Mouse (Mus musculus) bone marrow, adult 2 months (tissue): ENCODE measurements around the gene Epyc. TPM values are rescaled to one million over a fixed set of nuclear protein-coding genes. Genes with fewer than 3 reads are reported as not detected.

Experiments
- H3K27ac ChIP-seq: fragments of 200-500 bp; 2 replicates; pipeline ENCODE4 v1.5.1; 2012; ENCODE audit warnings: low read depth, mild to moderate bottlenecking, control low read depth, inconsistent platforms, low read length; ENCODE audit not compliant: control insufficient read depth, poor library complexity, insufficient read depth
- H3K4me1 ChIP-seq: fragments of 200-500 bp; 2 replicates; pipeline ENCODE4 v1.6.1; 2011; ENCODE audit warnings: low read length; ENCODE audit not compliant: control insufficient read depth, insufficient read depth
- H3K4me3 ChIP-seq: fragments of 200-500 bp; replicated peaks from 2 replicates; pipeline ENCODE3; 2011; ENCODE audit warnings: mild to moderate bottlenecking, low read depth, low read length, control low read depth; ENCODE audit not compliant: control insufficient read depth
- CTCF ChIP-seq: fragments of 200-500 bp; IDR thresholded peaks from 2 replicates; pipeline ENCODE4 v1.5.1; 2011; ENCODE audit warnings: low read length, control low read depth; ENCODE audit not compliant: control insufficient read depth, insufficient read depth
- POLR2A ChIP-seq: fragments of 200-500 bp; IDR thresholded peaks from 2 replicates; pipeline ENCODE4 v1.6.1; 2011; ENCODE audit warnings: low read depth, mild to moderate bottlenecking, control low read depth, low read length, borderline replicate concordance; ENCODE audit not compliant: control insufficient read depth
- WGBS: fragments of 180-500 bp; shearing (Covaris S2); methylation state at CpG from one replicate; pipeline ENCODE4 v1.1.7; 2018; 5-methylcytosine and 5-hydroxymethylcytosine counted together
- polyA plus RNA-seq: library from polyadenylated mRNA; stranded (reverse); fragments of >200 nt; gene quantifications from 2 replicates; pipeline ENCODE4 v1.2.4, GENCODE M21; 2011; ENCODE audit warnings: low replicate concordance; ENCODE audit not compliant: missing spikeins, insufficient read depth, insufficient read length

Epyc gene
- polyA plus RNA-seq, 1 experiment: not detected

DNA sequence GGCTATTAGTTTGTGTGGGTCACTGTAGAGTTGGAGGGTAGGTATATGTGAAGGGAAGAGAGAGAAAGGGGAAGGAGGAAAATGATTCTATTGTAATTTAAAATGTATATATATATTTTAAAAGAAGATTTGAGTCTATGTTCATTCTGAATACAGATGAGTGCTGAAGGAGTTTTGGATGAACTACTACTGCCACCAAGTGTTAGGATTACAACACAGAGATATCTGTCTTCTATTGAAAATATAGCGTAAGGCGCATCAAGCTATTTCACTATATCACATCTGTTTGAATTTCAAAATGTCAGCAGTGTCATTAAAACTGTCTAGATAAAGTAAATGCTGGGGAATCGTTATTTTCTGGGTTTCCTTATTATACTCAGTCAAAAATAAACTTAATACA is 45.6 kb downstream of the Epyc start:
- TF ChIP-seq CTCF (no peak), POLR2A (no peak)
- Histone ChIP-seq H3K4me1 (no peaks in the 10 kb centered on the region), H3K27ac (no peak overlapping the region), H3K4me3 (no peak overlapping the region)
- WGBS: 75% methylated on average over 3 of the region's 3 CpGs

DNA sequence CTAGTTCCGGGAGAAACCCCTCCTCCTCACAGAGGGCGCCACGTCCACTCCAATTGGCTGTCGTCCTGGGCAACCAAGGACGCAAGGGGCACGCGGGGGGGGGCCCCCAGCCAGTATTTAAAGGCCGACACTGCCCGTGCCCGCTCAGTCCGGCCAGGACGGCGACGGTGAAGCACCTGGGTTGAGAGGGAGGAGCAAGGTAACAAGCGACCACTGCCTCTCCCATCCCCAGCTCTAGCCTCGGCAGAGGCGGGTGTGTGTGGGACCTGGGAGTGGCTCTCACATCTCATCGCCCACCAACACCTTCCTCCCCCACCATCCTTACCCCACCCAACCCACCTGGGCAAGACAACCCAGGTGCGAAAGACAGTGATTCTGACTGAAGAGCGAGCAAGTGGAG is 49.0 kb downstream of the Epyc start, which contains the start of gene Ccer1:
Gene Ccer1 (plus strand): TSS at position 147 of the 400 bp plus-strand sequence.
- H3K27ac ChIP-seq: no peak within 1 kb of the TSS
- WGBS: 76% methylated on average over 20 of the region's 20 CpGs
- no peak for TF ChIP-seq POLR2A
- TF ChIP-seq CTCF: no peak
- no peaks in the 10 kb centered on the region for H3K4me1 ChIP-seq
- H3K4me3 ChIP-seq: no peak within 1 kb of the TSS

DNA sequence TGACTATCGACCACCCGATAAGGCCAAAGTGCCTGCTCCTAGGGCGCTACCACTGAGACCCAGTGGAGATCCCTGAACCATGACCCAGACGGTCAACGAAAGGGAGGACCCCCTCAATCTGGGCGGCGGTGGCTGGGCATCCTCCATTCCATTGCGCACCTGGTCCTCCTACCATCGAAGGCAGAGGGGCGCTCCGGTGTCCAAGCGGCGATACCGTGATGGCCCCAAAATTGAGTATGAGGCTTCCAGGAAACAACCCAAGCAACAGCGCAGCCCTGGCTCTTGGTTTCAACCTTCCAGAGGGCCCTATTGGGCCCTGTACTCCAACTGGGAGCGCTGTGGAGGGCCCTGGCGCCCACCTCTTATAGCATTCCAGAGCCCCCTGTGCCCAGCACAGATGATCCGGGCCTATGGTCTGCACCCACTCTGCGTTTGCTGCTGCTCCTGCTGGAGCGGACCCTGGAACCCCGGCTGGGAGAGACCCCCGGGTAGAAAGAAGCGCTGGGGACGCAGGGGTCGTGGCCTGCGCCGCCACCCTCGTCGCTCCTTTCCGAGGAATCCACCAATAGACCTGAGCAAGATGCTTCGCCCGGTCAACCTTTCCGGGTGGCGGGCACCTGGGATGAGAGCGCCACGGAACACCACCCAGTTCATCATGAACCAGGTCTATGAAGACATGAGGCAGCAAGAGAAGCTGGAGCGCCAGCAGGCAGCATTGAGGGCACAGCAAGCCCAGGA is 49.7 kb downstream of the Epyc start:
- 87% methylated on average over 37 of the region's 37 CpGs for WGBS
- Histone ChIP-seq H3K27ac (no peak overlapping the region), H3K4me3 (no peak overlapping the region), H3K4me1 (no peaks in the 10 kb centered on the region)
- TF ChIP-seq CTCF (no peak), POLR2A (no peak)

DNA sequence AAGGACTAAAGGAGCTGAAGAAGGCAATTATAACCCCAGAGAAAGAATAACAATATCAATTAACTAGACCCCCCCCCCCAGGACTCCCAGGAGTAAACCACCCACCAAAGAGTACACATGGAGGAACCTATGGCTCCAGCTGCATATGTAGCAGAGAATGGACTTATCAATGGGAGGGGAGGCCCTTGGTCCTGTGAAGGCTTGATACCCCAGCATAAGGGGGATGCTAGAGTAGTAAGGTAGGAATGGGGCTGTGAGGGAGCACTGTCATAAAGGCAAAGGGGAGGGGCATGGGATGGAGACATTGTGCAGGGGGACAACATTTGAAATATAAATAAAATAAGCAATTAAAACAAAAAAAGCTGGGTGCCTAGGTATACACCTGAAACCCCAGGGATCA is 58.5 kb downstream of the Epyc start:
- Histone ChIP-seq H3K4me3 (no peak overlapping the region), H3K27ac (no peak overlapping the region), H3K4me1 (no peaks in the 10 kb centered on the region)
- TF ChIP-seq CTCF (no peak), POLR2A (no peak)

DNA sequence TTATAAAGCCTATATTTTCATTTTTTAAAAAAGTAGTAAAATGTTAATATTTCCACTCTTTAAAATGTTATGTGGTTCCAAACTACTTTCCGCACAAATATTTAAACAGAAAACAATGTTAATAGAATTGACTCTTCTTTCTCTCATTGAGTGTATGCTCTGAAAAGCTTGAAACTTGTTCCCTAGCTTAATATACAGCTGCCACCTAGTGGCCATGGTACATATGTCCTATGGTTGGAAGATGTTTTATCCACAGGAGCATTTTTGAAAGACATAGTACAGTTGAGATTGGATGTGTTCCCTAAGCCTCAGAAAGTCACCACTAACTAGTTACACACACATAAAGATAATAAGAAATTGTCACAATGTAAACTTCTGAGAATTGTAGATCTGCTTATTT is 60.7 kb downstream of the Epyc start:
- WGBS: 38% methylated on average over 1 of the region's 1 CpGs
- Histone ChIP-seq H3K4me1 (no peaks in the 10 kb centered on the region), H3K27ac (no peak overlapping the region), H3K4me3 (no peak overlapping the region)
- TF ChIP-seq CTCF: no peak
- TF ChIP-seq POLR2A: no peak

DNA sequence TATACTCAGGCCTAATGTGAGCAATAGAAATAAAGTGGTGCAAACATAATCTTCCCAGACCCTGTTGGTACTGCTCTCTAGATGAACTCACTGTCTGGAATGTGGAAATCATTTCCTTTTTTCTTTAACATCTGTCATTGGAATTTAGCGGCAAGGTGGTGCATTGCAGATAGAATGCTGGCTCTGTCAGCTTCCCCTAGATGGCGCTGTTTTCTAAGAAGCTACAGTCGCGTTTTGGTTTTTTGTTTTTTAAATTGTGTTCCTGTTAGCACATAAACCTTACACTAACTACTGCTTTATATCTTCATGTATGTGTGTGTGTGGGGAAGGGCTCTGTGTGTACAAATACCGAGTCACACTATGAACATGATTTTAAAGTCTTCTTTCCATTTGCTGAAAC is 68.8 kb downstream of the Epyc start:
- no peaks in the 10 kb centered on the region for H3K4me1 ChIP-seq
- H3K27ac ChIP-seq: no peak overlapping the region
- TF ChIP-seq POLR2A: no peak
- TF ChIP-seq CTCF: peak; percentile 41; the same call in 1 of the 2 replicates
- WGBS: 1% methylated on average over 5 of the region's 5 CpGs
- no peak overlapping the region for H3K4me3 ChIP-seq

DNA sequence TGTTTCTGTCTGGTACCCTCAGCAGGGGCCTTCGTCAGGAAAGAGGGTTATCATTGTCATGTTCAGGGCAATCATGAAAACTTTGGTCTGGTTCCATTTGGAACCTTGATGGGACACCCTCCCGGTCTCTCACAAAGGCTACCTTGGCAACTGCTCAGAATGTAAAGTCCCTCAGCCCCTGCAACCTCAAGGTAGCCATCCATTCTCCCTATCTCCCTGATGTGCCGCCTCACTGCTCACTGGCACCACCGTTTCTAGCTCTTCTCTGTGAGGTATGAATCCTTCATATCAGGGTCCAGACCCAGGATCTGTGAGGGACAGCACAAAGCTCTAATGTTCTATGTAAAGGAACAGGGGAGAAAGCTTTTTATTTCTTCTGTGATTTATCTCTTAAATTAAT is 70.7 kb downstream of the Epyc start:
- 65% methylated on average over 4 of the region's 4 CpGs for WGBS
- Histone ChIP-seq H3K4me3 (no peak overlapping the region), H3K27ac (no peak overlapping the region), H3K4me1 (no peaks in the 10 kb centered on the region)
- no peak for TF ChIP-seq POLR2A
- TF ChIP-seq CTCF: no peak

DNA sequence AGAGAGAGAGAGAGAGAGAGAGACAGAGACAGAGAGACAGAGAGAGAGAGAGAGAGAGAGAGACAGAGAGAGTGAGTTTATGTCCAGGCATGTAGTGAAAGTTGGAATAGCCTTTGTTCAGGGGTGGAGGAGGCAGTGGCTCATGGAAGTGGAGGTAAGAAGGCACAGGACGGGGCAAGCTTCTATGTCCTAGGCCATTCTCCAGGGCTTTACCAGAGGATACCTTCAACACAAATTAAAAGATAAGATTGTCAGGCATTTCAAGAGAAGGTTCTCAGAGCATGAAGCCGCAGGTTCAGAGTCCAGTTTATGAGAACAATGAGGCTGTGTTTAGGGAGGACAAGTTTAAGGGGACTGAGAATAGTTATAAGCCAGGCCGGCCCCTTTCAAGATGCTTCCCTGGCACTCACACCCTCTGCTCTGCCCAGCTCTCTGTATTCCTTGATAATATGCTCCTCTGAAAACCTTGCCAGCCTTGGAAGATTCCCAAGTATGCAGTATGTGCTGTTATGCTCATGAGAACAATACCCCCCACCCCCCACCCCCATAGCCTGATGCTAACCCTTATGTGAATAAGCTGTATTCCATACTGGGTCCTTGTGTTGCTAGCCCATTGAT is 71.5 kb downstream of the Epyc start:
- no peak overlapping the region for H3K4me3 ChIP-seq
- 79% methylated on average over 3 of the region's 3 CpGs for WGBS
- TF ChIP-seq CTCF (no peak), POLR2A (no peak)
- H3K27ac ChIP-seq: no peak overlapping the region
- no peaks in the 10 kb centered on the region for H3K4me1 ChIP-seq
